Mouse (Mus musculus) kidney, adult 2 months (tissue): ENCODE data around the gene Slc39a11.

ENCODE experiments used
- CTCF ChIP-seq: fragments of 200-500 bp; conservative IDR thresholded peaks from 2 replicates; pipeline ENCODE4 v1.5.1; 2011; ENCODE audit warnings: low read depth, mild to moderate bottlenecking, control low read depth, low read length, moderate library complexity, mixed read lengths; ENCODE audit not compliant: insufficient read depth, insufficient read length
- POLR2A ChIP-seq: fragments of 200-500 bp; IDR thresholded peaks from one replicate; pipeline ENCODE4 v1.6.1; 2011; ENCODE audit warnings: low read depth, low read length, control low read depth

GRCm38 (mm10) chr11:113355932-113356331 lies 293.9 kb downstream of the Slc39a11 start:
- TF ChIP-seq CTCF (no peak), POLR2A (no peak)
